Mouse (Mus musculus): ENCODE results near the gene Exoc4.

DNA sequence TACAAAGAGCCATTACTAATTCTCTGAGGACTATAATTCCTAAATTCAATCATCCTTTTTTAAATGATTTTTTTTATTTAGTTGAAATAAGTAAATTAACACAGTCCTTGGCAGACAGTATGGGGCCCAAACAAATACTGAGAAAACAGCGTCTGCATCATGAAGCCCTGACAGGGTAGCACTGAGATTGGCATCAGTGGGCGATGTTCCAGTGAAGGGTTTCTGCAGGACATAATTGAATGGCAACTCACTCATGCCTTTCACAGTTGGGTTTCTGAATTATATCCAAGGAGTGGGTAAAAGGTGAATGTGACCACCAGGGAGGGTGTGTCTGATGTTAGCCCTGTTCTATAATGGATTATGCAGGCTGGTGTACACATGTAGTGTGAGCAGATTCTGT lies 674.7 kb downstream of the Exoc4 start:
- no peak for TF ChIP-seq CTCF (IDR thresholded peaks at IDR 0.05; ENCODE audit: low read depth)
- no peak for TF ChIP-seq EP300 (optimal IDR thresholded peaks at IDR 0.05)
